Comparison of ENCODE assay signal across 27 mouse cellular contexts in genomic region chr7:53117666-53118065, GRCm38 (mm10).
"Had no signal": no experiment of that assay in that cellular context is flagged by ENCODE, and none has a peak within 500 bp of the region (broad histone marks: within the 10 kb centered on the region; RNA-seq: fewer than 3 reads in every experiment).

No protein-coding gene starts in this region.

- DNase-seq: cerebellum, adult 9-11 months; cerebellum, postnatal 10 days; cerebellum, postnatal 14 days; cerebellum, postnatal 25 days; cerebellum, postnatal 36 days; embryo, embryonic 11 days; forebrain, postnatal 0 days; gastrocnemius, adult 2 months; gastrocnemius, postnatal 10 days; gastrocnemius, postnatal 14 days; gastrocnemius, postnatal 25 days; gastrocnemius, postnatal 36 days; heart, adult 11 months; heart, adult 18-20 months; heart, adult 2 months had no signal

- H3K4me3 ChIP-seq: embryonic facial prominence, embryonic 10.5 days; embryonic facial prominence, embryonic 12.5 days; embryonic facial prominence, embryonic 13.5 days; embryonic facial prominence, embryonic 15.5 days; erythroblast, embryonic 14.5 days; forebrain, embryonic 10.5 days; forebrain, embryonic 12.5 days; forebrain, embryonic 13.5 days; forebrain, embryonic 15.5 days; gastrocnemius, adult 2 months; heart, adult 2 months; heart, embryonic 10.5 days had no signal

- H3K36me3 ChIP-seq: embryonic facial prominence, embryonic 10.5 days; embryonic facial prominence, embryonic 12.5 days; embryonic facial prominence, embryonic 13.5 days; embryonic facial prominence, embryonic 15.5 days; forebrain, embryonic 10.5 days; forebrain, embryonic 12.5 days; forebrain, embryonic 15.5 days; heart, embryonic 10.5 days had no signal

- H3K27ac ChIP-seq: embryonic facial prominence, embryonic 10.5 days; embryonic facial prominence, embryonic 12.5 days; embryonic facial prominence, embryonic 13.5 days; embryonic facial prominence, embryonic 15.5 days; forebrain, embryonic 10.5 days; forebrain, embryonic 12.5 days; forebrain, embryonic 13.5 days; forebrain, embryonic 15.5 days; gastrocnemius, adult 2 months; heart, adult 2 months; heart, embryonic 10.5 days had no signal

- ATAC-seq: forebrain, embryonic 13.5 days; forebrain, embryonic 14.5 days; forebrain, embryonic 15.5 days; forebrain, embryonic 16.5 days; forebrain, postnatal 0 days had no signal

- H3K27me3 ChIP-seq: embryonic facial prominence, embryonic 12.5 days; embryonic facial prominence, embryonic 13.5 days; embryonic facial prominence, embryonic 15.5 days; forebrain, embryonic 12.5 days; forebrain, embryonic 13.5 days; forebrain, embryonic 15.5 days had no signal

- H3K9me3 ChIP-seq: embryonic facial prominence, embryonic 10.5 days; embryonic facial prominence, embryonic 12.5 days; embryonic facial prominence, embryonic 13.5 days; embryonic facial prominence, embryonic 15.5 days; forebrain, embryonic 10.5 days; forebrain, embryonic 12.5 days; forebrain, embryonic 13.5 days; forebrain, embryonic 15.5 days; heart, embryonic 10.5 days had no signal

- H3K9ac ChIP-seq: embryonic facial prominence, embryonic 12.5 days; embryonic facial prominence, embryonic 13.5 days; embryonic facial prominence, embryonic 15.5 days; forebrain, embryonic 12.5 days; forebrain, embryonic 13.5 days; forebrain, embryonic 15.5 days; forebrain, postnatal 0 days had no signal

- H3K4me1 ChIP-seq: embryonic facial prominence, embryonic 10.5 days; embryonic facial prominence, embryonic 12.5 days; embryonic facial prominence, embryonic 13.5 days; embryonic facial prominence, embryonic 15.5 days; forebrain, embryonic 10.5 days; forebrain, embryonic 13.5 days; forebrain, embryonic 15.5 days; heart, embryonic 10.5 days had no signal

- H3K4me2 ChIP-seq: embryonic facial prominence, embryonic 12.5 days; embryonic facial prominence, embryonic 13.5 days; embryonic facial prominence, embryonic 15.5 days; forebrain, embryonic 12.5 days; forebrain, embryonic 13.5 days; forebrain, embryonic 15.5 days had no signal
